Mouse (Mus musculus): Measurements from ENCODE around the gene Grasp.

Grasp gene

GRCm38 (mm10) chr15:101224006-101224906, at the start of gene Grasp:
Grasp (plus strand) TSS chr15:101224188.
- DNase-seq (ENCODE audit: low spot score), result peak; percentile 82

- DNase-seq (ENCODE audit: low spot score), result no peak
Observed at GRCm38 (mm10) chr15:101174294-101175130, 49.5 kb upstream of the Grasp start.

- DNase-seq (ENCODE audit: low spot score), result no peak
Observed at GRCm38 (mm10) chr15:101175131-101175460, 48.9 kb upstream of the Grasp start.

DNA sequence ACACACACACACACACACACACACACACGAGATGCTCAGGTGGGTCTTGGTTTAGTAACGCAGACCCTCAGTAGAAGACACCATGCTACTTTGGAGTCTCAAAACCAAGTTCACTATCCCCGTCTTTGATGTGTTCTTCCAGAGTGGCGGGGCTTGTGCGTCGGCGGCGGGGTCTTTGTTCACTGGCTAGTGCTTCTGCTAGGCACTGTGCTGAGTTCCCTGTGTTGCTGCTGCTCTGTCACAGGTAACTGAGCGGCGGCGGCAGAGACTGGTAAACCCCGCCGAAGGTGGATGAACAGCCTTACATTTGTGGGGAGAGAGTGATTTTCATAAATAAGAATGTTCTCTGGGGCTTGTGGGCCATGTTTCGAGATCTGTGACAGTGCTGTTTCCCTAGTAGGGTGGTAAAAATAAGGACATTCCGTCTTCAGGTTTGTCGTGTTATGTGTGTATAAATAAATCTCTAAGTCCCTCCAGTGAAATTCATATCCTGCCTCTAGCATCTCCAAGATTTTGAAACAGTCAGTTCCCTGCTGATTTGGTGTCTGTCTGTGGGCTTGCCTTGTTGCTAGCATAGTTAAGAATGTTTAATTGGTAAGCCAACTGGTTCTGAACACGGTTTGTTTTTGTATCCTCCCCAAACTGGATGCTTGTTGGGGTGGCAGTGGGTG, 48.2 kb upstream of the Grasp start:
- no peak for DNase-seq (ENCODE audit: low spot score)

- DNase-seq (ENCODE audit: low spot score), result no peak
Observed at GRCm38 (mm10) chr15:101176284-101176680, 47.7 kb upstream of the Grasp start.

GRCm38 (mm10) chr15:101176795-101177691, 46.9 kb upstream of the Grasp start:
- no peak for DNase-seq (ENCODE audit: low spot score)

- DNase-seq (ENCODE audit: low spot score), result no peak
Observed at GRCm38 (mm10) chr15:101180363-101181105, 43.5 kb upstream of the Grasp start.

DNA sequence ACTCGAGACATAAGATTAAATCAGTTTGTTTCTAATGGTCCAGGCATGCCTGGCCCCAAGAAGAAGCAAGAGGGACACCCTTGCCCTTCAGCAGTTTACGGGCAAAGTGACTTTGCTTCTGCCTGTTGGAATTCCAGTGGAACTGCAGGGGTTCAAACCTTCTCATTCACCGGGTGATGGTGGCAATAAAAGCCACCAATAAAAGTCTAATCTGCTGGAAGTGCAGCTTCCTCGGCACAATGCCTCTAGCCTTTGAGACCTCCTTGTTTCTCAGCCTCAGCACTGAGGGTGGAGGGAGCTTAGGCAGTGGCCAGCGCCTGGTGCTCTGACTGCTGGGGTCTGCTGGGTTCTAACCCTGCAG, 42.9 kb upstream of the Grasp start:
- no peak for DNase-seq (ENCODE audit: low spot score)

- DNase-seq (ENCODE audit: low spot score), result no peak
Observed at GRCm38 (mm10) chr15:101181500-101181899, 42.5 kb upstream of the Grasp start.

- no peak for DNase-seq (ENCODE audit: low spot score)
Observed at GRCm38 (mm10) chr15:101182676-101183075, 41.3 kb upstream of the Grasp start.

DNA sequence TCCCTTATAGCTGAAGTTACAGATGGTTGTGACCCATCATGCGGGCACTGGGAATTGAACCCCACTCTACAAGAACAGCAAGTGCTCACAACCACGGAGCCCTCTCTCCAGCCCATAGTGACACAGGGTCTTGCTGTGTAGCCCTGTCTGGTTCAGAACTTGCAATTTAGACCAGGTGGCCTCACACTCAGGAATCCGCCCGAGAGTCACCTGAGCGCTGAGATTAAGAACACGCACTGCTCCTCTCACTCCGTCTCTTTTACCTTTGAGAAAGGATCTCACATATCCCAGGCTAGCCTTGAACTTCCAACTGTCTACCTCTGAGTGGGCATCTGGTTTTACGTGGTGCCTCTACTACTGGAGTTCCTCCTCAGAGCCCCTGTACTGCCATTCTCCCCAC, 39.7 kb upstream of the Grasp start:
- DNase-seq (ENCODE audit: low spot score), result no peak

DNA sequence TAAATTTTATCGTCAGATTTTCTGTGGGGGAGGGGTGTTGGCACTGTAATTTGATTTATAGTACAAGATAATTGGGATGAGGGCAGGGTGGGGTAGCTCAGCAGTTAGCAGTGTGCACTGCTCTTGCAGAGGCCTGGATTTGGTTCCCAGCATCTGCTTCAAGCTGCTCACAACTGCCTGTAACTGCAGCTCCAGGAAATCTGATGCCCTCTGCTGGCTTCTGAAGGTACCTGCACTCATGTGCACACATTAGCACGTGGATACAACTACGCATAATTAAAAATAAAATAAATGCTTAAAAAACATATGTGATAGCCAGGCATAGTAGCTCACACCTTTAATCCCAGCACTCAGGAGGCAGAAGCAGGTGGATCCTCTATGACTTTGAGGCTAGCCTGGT, 38.4 kb upstream of the Grasp start:
- DNase-seq (ENCODE audit: low spot score), result no peak

GRCm38 (mm10) chr15:101187907-101188306, 36.1 kb upstream of the Grasp start:
- DNase-seq (ENCODE audit: low spot score), result no peak

GRCm38 (mm10) chr15:101189981-101190761, 33.8 kb upstream of the Grasp start:
- DNase-seq (ENCODE audit: low spot score), result no peak

GRCm38 (mm10) chr15:101190762-101191150, 33.2 kb upstream of the Grasp start:
- no peak for DNase-seq (ENCODE audit: low spot score)

DNA sequence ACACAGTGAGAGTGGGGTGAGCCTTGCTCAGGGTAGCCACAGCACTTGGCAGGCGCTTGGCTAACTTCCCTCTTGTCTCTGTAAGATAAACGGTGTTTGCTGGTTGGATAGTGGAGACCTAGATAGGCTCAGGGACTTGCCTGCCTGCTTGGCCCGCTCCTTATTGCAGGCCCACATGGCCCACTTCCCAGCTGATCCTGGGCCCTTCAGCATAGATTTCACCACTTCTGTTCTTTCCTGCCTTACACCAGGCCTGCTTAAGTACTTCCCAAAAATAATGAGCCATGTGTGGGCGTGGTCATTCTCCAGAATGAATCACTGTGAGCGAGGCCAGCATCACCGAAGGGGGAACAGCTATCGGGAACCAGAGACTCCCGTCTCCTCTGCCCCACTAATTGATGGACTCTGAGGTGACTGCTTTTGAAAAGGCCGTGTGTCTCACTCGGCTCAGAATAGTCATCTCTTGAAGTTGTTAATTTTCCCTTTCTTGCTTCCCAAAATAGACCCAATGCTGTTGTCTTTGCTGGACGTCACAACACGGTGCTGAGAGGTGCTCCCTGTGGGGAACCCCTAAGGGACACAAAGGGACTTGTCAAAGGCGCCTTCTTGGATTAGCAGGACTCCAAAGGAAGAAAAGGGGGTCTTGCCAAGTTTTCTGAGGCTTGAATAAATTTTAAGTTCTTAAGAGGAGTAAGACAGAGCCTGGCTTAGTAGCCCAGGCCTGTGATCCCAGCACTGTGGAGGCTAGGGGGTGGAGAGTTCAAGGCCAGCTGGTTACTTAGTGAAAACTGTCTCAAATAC, 32.3 kb upstream of the Grasp start:
- peak; percentile 53 for DNase-seq (ENCODE audit: low spot score)

GRCm38 (mm10) chr15:101192260-101192640, 31.7 kb upstream of the Grasp start:
- no peak for DNase-seq (ENCODE audit: low spot score)

DNA sequence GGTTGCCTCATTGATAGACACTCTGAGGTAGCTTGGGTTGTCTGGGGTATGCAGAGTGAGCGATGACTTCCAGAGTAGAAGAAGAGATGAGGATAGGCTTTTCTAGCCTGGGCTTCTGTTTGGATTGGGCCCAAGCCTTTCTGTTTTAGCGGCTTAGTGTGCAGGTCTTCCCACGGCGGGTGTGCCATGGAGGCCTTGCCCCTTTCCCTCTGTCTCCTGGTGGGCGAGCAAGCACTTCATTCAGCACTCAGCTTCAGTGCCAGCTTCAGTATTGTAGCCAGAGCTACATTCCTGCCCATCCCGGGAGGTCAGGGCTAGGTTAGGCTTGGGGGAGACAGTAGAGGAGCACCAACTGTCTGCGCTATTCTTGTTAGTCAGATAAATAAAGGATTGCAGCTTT, 31.3 kb upstream of the Grasp start:
- no peak for DNase-seq (ENCODE audit: low spot score)

DNA sequence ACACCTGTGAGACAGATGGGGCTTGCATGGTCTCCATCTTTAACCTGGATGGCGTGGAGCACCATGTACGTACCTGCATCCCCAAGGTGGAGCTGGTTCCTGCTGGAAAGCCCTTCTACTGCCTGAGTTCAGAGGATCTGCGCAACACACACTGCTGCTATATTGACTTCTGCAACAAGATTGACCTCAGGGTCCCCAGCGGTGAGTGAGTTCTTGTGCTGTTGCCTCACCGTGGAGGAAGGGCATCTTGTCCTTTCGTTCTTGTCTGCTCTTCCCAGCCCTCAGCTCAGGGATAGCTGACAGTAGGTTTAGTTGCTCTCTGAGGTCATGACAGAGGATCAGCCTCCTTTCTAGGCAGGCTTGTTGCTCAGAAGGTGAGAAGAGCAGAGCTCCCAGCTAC, 30.0 kb upstream of the Grasp start:
- DNase-seq (ENCODE audit: low spot score), result no peak
